Mouse (Mus musculus): ENCODE measurements around the gene Eva1a. TPM values are rescaled to one million over a fixed set of nuclear protein-coding genes. Genes with fewer than 3 reads are reported as not detected.

Eva1a gene
- polyA plus RNA-seq, 1 experiment = 0.83 TPM

- Histone ChIP-seq H3K4me1 (peaks cover 21% of the 10 kb centered on the region), H3K9me3 (peaks cover 17% of the 10 kb centered on the region), H3K4me3 (replicated peaks) (peak overlapping the region; percentile 19), H3K27me3 (replicated peaks) (no peaks in the 10 kb centered on the region), H3K36me3 (replicated peaks; ENCODE audit: low read length) (no peaks in the 10 kb centered on the region)
- TF ChIP-seq GATA1 (IDR thresholded peaks at IDR 0.05; ENCODE audit: borderline replicate concordance, low read length) = no peak
- TF ChIP-seq FLI1 (IDR thresholded peaks at IDR 0.05; ENCODE audit: low read length) = no peak
Observed at GRCm38 (mm10) chr6:82135959-82136712, 95.3 kb downstream of the Eva1a start.

Other genes with a start within 250 kb of the Eva1a start
- gene Gcfc2, start 117.4 kb upstream of the Eva1a start, polyA plus RNA-seq (2012; ENCODE audit: insufficient read depth, low replicate concordance) = 0.62 and 0.94 TPM in 2 replicates
- 0.32 and 2.3 TPM in 2 replicates for gene Mrpl19, start 75.1 kb upstream of the Eva1a start, polyA plus RNA-seq (2012; ENCODE audit: insufficient read depth, low replicate concordance)